Mouse (Mus musculus) megakaryocyte, adult 5-6 weeks (primary cell): ENCODE data around the gene Plekhb2. TPM values are rescaled to one million over a fixed set of nuclear protein-coding genes. Genes with fewer than 3 reads are reported as not detected.
A peak's percentile ranks its signal among the peaks of the same experiment; 100 is the strongest.

ENCODE experiments used
- ATAC-seq: 2 replicates; pipeline ENCODE4 v1.8.0; 2016; ENCODE audit warnings: mild to moderate bottlenecking, inconsistent platforms; ENCODE audit not compliant: poor library complexity, severe bottlenecking
- total RNA-seq, 2 experiments: library from RNA; stranded (forward) in 1 of 2; stranded (reverse) in 1 of 2; fragments of 153-499, 151-499 nt in 1 of 2; fragments of 221-1000, 200-1000 nt in 1 of 2; gene quantifications; 2 replicates each; pipeline versions ENCODE4 v1.2.3 to v1.2.4; 2015 to 2017

The Plekhb2 gene
- total RNA-seq, 2 experiments from 2014 or later: 28.4 to 48.6 TPM

DNA sequence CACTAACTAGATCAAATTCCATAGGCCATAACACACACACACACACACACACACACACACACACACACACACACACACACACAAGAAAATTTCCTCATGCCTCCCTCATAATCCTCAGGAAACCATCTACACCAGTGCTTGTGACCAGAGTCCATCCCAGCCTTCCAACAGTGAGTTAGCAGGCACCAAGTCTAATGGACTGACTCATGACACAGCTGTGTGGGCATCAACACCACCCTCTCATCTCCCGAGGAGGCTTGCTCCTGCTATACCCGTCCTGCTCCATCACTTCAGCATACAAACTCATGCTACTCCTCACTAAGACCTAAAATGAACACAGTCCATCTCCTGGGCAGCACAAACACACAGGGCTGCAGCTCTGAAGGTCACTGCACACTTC lies 18.8 kb upstream of the Plekhb2 start:
- no peak for ATAC-seq

DNA sequence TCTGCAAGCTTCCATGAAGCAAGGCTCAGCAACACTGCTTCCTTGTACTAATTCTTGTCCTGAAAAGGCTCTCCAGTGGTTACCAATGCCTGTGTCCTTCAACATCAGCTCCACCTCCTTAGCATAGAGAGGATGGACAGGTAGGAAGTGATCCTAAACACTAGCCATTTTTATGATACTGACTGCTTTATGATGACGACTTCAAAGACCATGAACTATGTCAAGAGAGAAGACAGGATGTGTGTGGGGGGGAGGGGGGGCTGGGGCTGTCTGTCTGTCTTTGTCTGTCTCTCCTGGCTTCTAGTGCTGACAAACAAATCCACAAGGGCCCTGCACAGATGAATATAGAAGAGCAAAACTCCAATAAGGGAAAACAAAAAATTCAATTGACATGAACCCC lies 18.4 kb upstream of the Plekhb2 start:
- ATAC-seq: no peak

DNA sequence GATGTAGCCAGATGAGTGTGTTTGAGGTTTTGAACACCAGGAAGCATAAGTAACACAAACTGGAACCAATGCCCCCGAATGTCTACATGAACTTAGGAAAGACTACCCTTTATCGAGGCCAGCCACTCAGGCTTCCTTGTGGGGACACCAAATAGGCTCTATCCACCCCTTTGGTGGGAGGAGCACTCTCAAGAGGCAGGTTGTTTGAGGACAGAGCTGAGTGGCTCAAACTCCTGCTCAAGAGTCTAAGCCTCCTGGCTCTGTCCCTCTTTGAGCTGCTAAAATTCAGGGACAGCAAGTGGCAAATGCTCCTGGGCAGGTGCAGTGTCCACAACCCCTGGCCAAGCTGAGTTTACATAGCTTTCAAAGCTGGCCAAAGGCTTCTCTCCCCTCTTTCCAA lies 14.9 kb upstream of the Plekhb2 start:
- no peak for ATAC-seq

DNA sequence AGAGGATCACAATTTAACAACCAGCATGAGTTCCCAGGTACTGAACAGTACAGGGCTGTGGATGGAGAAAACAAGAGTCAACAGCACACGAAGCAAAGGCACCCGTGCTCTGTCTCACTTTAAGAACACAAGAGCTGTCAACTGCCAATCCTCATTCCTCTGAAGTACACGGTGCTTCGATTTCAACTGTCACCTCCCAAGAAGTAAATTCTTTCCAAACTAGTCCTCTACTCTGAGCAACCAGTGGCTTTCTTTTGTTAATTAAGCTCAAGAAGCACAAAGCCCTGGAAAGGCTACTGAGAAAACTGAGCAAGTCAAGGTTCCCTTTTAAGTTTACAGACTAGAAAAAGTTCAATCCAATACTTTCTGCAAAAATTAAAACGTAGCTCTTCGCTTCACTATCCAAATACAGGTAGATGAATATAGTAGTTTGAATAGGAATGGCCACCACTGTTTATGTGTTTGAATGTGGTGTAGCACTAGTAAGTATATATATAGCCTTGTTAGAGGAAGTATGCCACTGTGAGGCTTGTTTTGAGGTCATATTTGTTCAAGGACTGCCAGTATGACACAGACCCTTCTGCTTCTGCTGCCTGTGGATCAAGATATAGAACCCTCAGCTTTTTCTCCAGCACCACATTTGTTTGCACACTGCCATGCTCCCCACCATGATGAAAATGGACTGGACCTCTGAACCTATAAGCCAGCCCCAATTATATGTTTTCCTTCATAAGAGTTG lies 11.7 kb upstream of the Plekhb2 start:
- ATAC-seq: peak; percentile 40

DNA sequence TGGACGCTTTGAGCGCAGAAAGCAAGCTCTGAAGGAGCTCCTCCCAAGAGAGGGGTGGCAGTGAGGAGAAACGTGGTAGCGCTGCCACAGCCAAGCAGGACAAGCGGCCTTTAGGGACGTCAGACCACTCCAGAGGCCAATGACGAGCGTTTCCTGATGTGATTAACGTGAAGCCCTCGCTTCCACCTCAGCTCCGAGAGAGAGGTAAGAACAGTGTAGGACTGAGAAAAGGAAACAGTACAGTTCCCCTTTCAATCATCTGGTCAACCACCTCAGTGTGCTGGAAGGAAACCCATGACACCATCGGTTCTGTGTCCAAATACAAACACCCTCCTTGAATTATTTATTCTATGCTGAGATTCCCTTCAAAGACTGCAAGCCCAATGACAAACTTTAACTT lies 10.5 kb upstream of the Plekhb2 start:
- peak; percentile 59 for ATAC-seq

DNA sequence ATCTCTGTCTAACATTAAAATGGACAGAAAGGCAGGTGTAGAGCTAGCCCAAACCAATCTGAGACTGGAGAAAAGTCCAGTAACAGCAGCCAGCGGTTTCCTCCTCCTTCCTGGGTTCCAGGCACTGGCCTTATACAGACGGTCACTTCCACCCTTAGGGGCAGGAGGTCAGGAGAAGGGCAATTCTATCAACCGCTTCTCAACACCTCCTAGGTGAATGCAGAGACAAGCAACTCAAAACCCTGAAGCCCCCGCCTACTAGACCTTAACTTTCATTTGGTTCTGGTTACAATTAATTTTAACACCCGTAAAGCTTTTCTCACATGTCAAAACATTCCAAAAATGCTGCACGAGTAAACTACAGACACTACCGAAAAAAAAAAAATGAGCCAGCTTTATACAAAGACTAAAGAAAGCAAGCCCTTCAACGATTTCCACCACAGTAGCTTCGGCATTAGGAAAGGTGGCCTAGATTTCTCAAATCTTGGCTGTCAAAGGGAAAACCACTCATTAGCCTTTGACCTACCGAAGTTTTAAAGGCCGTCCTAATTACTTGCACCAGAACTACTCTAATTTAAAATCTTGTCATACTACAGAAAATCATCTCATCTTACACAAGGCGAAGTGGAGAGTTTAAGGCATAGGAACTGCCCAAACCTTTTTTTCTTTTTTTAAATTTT lies 7.9 kb upstream of the Plekhb2 start:
- no peak for ATAC-seq

DNA sequence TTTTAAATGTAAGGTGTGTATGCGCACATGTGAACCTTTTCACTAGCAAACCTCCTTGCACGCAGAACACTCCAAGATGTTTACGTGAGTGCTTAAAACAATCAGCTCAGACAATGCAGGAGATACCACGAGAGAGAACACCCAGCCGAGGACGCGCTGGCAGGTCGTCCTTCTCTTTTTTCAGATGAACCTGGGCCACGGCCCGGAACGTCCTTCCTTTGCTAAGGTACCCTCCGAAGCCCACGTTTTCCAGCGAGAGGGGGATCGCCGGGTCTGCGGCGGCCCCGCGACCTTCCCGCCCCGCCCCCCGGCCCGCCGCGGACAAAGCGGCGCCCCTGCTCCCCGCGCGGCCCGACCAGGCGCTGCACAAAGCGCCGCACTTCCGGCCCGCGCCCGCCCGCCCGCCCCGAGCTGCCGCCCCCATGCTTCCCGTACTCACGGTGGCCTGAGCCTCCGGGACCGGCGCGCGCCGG lies 7.4 kb upstream of the Plekhb2 start:
- peak; percentile 48 for ATAC-seq

DNA sequence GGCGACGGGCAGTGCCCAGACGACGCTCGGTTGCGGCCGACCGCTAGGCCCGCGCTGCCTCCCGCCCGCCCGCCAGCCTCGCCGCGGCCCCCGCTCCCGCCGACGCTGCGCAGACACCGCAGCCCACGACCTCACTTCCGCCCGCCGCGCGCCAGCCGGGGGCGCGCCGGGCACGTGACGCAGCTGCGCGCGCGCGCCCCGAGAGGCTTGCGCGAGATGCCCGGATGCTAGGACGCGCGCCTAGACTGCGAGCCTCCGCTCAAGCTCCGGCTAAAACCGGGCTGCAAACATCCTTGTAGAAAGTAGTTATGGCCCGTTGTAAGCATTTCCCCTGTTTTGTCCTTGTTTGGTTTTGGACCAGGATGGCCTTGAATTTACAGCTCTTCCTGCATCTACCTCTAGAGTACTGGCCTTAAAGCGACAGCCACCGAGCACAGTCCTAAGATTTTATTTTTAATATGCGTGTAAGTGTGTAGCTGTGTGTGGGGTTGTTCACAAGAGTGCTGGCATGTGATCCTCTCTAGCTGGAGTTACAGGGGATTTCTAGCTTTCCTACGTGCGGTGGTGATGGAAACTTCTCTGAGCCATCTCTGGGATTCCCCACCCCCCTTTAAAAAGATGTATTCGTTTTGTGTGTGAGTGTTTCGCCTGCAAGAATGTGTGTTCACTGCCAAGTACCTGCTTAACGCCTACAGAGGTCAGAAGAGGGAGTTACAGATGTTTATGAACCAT lies 6.7 kb upstream of the Plekhb2 start, which contains the start of gene Fam168b:
Gene Fam168b (minus strand): TSS at position 179 of the 732 bp plus-strand sequence.
- peak; percentile 83 for ATAC-seq

DNA sequence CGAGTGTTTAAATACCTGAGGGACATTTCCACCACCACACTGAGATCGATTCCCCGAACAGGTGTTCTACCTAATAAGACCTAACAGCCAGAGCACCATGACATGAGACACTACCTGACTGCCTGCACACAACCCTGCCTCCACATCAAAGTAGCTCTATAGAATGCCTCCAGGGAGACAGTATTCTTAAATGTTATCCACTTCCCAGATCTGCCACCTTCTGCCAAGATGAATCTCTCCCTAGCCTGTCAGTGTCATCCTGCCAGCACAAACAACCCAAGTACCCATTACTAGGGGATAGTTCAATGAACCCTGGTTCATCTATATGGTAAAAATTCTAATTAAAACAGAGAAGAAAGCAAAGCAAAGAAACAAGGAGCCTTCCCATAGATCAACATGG lies 2.7 kb upstream of the Plekhb2 start:
- ATAC-seq: no peak

DNA sequence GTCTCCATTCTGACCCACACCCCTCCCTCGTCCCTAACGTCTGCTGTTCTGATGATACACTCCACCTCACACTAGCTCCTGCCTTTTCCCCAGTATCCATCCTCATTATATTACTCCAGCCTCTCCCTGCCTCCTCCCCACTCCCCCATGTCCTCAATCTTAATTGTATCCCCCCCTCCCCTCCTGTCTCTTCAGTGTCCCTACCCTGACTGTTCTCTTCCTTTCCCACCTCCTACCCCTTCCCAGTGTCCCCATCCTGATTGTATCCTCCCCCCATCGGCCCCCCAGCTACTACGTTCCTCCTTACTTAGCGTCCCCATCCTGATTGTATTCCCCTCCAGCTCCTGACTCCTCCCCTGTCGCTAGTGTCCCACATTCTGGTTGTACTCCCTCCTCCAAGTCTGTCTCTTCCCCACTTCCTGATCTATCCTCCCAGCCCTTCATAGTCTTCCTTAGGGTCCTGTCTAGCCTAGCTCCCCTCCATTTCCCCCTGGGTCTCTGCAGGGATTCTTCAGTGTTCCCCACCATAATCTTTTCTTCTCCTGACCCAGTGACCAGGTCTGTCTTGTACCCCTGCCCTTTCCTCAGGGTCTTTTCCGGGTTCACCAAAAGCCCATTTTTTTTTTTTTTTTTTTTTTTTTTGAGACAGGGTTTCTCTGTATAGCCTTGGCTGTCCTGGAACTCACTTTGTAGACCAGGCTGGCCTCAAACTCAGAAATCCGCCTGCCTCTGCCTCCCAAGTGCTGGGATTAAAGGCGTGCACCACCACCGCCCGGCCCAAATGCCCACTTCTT lies 764 bp downstream of the Plekhb2 start:
- ATAC-seq: no peak

DNA sequence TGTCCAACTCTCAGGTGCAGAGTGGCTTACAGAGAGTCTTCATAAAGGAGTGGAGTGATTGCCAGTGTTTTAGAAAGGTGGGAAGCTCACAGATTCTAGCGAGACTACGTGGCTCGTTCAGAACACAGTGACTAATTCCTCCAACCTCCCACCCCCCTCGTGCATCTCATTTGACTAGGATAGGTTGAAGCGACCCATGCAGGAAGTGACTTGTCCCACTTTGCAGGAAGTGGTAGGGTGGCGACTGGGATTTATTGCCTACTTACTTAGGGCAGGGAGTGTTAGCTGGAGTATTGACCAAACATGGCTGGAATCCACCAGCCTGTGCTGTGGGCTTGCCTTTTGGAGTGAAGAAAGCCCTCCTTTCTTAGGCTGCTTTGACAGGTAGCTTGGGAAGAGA lies 1.8 kb downstream of the Plekhb2 start:
- peak; percentile 31 for ATAC-seq

DNA sequence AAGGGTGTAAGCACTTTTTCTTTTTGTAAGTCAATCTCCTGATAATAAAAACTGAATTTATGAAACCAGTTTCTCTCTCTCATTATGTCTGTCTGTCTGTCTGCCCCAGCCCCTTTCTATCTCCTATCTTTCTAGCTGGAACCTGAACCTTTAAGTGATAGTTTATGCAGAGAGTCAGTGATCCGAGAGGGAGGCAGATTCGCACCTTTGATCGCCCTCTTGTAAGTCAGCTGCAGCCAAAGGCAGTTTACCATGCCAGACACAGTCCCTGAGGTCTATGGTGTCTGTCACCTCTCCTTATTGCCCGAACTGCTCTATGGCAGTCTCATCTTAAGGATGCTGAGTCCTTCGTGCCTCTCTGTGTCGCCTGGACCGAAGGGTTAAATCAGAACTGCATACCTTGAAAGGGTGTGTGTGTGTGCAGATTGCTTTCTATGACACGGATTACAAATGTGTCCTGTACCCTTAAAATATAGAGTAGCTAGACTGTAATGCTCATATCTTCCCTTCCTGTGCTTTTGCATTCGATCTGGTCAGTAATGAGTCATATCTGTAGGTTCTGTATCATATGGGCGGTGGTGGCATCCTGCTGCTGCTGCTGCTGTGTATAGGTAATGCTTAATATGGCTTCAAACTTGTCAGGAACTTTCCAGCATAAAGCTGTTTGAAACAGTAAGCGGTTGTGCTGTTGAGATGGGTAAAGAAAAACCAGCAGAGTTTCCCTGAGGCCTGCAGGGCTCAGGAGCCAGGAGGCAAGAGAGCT lies 2.5 kb downstream of the Plekhb2 start:
- ATAC-seq: no peak

DNA sequence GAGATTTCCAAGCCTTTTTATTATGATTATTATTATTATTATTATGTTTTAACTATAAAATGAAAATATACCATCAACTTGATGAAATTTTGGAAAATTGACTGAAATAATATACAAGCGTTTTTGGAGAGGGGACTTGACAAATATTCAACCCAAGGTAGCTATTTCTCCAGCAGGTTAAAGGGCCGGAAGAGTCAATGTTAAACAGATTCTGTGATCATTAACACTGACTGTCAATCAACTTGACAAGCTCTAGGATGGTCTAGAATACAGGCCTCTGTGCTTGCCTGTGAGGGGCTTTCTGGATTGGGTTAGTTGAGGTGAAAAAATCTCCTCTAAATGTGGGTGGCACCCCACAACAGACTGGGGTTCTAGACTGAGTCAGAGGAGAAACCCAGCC lies 4.0 kb downstream of the Plekhb2 start:
- no peak for ATAC-seq

DNA sequence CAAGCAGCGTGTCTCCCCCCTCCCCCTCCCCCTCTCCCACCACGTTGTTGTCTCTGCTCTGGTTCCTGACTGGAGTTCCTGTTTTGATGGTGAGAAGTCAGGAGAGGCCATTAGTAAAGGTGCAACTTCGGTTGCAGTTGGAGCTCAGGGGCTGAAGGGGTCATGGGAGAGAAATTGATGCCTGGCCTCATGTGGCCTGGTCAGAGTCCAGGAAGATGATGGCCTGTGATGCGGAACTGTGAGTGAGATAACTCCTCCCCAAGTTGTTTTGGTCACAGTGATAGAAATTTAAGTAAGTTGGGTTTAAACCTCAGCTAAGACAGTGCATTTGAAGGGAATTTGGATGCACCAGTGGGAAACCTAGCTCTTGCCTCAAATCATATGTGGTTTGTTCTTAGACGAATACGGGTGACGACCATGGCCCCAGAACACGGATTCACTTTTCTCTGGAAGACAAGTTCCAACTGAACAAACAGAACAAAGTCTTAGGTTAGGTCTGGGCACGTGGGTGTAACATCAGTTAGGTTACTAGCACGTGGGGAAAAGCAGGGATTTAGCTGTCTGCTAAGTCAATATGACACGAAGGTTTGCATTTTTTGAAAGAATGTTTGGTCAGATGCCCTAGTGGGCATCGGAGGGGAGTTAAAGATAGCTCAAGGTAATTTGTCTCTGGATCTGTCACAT lies 5.4 kb downstream of the Plekhb2 start:
- ATAC-seq: no peak

DNA sequence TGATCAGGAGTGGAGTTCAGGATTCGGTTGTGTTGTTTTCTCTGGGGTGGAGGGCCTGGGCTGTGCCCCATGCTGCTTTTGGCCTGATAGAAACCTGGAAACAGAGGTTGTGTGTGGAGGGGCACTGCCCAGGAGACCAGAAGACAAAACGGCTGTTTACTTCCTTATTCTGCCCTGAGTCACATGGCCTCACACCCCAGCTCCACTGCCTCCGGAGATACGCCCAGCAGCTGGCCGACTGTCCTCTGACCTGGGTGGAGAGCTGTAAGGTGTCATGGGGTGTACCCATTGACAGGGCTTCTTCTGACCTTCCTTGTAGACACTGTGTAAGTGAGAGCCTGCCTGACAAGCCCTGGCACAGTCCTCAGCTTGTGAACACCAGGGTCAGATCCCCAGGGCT lies 8.9 kb downstream of the Plekhb2 start:
- ATAC-seq: peak; percentile 98

DNA sequence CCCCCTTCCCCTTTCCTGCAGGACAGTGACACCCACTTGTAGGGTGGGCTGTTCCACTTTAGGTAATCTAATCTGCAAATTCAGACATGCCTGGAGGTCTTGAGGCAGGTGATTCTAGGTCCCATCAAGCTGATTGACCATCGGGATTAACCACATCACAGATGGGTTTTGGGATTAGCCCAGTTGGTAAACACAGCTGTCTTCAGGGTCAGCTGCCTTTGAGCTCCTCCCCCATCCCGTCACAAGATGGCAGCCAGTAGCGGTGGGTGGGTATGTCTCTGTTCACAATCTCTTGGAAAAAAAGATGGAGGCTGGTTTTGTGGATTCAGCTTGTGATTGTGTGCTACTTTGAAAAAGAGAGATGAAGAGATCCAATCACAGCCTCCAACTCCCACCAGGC lies 10.0 kb downstream of the Plekhb2 start:
- ATAC-seq: no peak

DNA sequence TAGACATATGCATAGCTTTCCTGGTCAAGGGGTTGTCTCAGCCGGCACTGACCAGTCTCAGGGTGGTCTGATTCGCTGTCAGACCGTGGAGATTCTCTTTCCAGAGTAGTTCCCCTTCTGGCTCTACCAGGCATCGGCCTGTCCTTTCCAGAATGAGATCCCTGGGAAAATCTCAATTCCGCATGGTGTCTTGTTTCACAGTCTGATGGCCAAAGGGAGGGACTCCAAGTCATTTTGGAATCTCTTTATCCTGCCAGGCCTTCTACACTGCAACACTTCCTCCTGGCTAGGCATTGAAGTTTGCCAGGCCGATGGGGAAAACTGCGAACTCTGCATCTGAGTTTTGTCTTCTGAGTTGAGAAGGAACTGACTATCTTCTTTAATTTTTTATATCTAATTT lies 10.4 kb downstream of the Plekhb2 start:
- ATAC-seq: no peak

DNA sequence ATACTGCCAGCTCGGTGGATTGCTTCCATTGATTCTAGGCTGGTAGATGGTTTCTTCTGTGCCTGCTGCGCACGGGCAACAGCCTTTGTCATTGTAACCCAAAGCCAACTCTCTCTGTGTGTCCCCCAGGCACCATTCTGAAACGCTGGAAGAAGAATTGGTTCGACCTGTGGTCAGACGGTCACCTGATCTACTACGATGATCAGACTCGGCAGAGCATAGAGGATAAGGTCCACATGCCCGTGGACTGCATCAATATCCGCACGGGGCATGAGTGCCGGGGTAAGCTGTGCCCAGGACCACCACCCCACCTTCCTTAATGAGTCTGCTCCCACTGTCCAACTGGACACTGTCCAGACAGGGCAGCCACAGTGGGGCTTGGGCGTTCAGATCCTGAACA lies 13.1 kb downstream of the Plekhb2 start:
- ATAC-seq: no peak

DNA sequence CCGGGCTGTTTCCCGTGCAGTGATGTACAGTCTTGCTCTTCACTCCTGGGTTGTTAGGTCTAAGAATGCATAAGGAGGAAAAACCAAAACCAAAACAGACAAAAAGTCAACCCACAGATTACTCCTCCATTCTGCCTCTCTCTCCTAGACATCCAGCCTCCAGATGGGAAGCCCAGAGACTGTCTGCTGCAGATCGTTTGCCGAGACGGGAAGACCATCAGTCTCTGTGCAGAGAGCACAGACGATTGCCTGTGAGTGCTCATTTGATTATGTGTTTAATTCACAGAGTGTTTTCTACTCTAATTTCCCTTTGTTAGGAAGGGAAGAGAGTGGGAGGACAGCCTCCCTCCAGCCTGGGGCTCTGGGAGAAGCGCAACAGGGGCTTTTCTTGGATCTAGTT lies 13.5 kb downstream of the Plekhb2 start:
- ATAC-seq: no peak

DNA sequence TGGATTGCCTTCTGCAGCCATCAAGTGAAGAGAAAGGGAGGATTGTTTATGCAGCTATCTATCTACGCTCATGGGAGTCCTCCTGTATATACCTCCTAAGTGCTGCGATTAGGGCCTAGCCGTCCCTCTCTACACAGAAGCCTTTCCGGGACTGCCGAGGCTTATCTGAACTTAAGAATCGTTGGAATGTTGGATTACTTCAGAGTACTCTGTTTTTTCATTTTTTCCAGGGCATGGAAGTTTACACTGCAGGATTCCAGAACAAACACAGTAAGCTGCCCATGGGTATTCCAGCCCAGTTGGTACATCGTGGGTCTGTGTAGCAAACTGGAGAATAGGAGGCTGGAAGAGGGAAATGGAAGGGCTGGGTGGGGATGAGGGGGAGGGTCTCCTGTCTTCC lies 14.5 kb downstream of the Plekhb2 start:
- no peak for ATAC-seq
